Mouse (Mus musculus) midbrain, embryonic 14.5 days (tissue): Measurements from ENCODE around the gene Kprp. TPM values are rescaled to one million over a fixed set of nuclear protein-coding genes. Genes with fewer than 3 reads are reported as not detected.

Source experiments
- ATAC-seq: fragments of 200-750 bp; cut with Nextera tagmentation; 2 replicates; pipeline ENCODE4 v1.8.0; 2017; ENCODE audit warnings: moderate number of reproducible peaks, moderate library complexity; ENCODE audit not compliant: low FRiP score, low TSS enrichment
- DNase-seq: peaks from one replicate; pipeline ENCODE4 v3.0.0-alpha.2; 2015
- H3K27ac ChIP-seq: fragments of 300-500 bp; sonication (generic); replicated peaks from 2 replicates; pipeline ENCODE4 v1.5.1; 2014; ENCODE audit warnings: mild to moderate bottlenecking, low read depth, low read length, moderate library complexity
- H3K27me3 ChIP-seq: fragments of 300-500 bp; sonication (generic); 2 replicates; pipeline ENCODE4 v1.6.1; 2014; ENCODE audit warnings: low read length, control low read depth, mixed read lengths; ENCODE audit not compliant: control insufficient read depth, insufficient read depth
- H3K36me3 ChIP-seq: fragments of 300-500 bp; sonication (generic); 2 replicates; pipeline ENCODE4 v1.6.1; 2014; ENCODE audit warnings: low read length, control low read depth; ENCODE audit not compliant: control insufficient read depth, insufficient read depth
- H3K4me1 ChIP-seq: fragments of 300-500 bp; sonication (generic); 2 replicates; pipeline ENCODE4 v1.6.1; 2014; ENCODE audit warnings: mild to moderate bottlenecking, antibody characterized with exemption, low read length, control low read depth; ENCODE audit not compliant: control insufficient read depth, insufficient read depth
- H3K4me2 ChIP-seq: fragments of 300-500 bp; sonication (generic); 2 replicates; pipeline ENCODE4 v1.6.1; 2014; ENCODE audit warnings: mild to moderate bottlenecking, low read length, moderate library complexity
- H3K4me3 ChIP-seq: fragments of 300-500 bp; sonication (generic); replicated peaks from 2 replicates; pipeline ENCODE4 v1.5.1; 2014; ENCODE audit warnings: low read depth, low read length
- H3K9ac ChIP-seq: fragments of 300-500 bp; sonication (generic); replicated peaks from 2 replicates; pipeline ENCODE4 v1.6.1; 2014; ENCODE audit warnings: mild to moderate bottlenecking, low read length, moderate library complexity
- H3K9me3 ChIP-seq: fragments of 300-500 bp; sonication (generic); 2 replicates; pipeline ENCODE4 v1.6.1; 2016; ENCODE audit warnings: low read length, control low read depth, mixed read lengths; ENCODE audit not compliant: control insufficient read depth
- WGBS: fragments of 180-500 bp; shearing (Covaris S2); extraction: QIAGEN DNeasy Blood & Tissue Kit; methylation state at CpG from one replicate; pipeline ENCODE4 v1.1.7; 2014; 5-methylcytosine and 5-hydroxymethylcytosine counted together
- polyA plus RNA-seq: library from polyadenylated mRNA; unstranded; fragments of >200 nt; fragmentation: Nextera tagmentation; extraction: Ambion mirVana; gene quantifications from 2 replicates; pipeline ENCODE4 v1.2.1, GENCODE M21; 2014

Kprp gene
- polyA plus RNA-seq, 1 experiment from 2014 or later = not detected

DNA sequence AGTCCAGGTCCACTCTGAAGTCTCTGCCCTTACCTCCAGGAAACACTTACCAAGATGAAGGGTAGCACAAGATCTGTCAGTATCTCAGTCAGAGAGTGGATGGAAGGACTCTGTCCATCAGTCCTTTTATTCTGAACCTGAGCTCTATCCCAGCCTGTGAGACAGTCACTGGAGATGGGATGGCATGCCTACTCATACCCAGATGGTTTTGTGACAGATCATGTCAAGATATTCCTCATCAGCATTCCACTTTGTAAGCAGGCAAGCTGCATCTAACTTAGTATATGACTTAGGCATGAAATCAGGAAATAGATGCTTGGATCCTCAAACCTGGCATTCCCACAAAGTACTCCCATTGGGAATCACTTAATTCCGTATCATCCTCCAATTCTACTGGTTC, 48.2 kb downstream of the Kprp start, which contains the start of gene Lce1i:
Gene Lce1i, minus strand, starts transcription at position 101 of the 400 bp plus-strand sequence.
- no peak within 1 kb of the TSS for H3K27ac ChIP-seq
- ATAC-seq = no peak
- H3K9ac ChIP-seq = no peak within 1 kb of the TSS
- no peaks in the 10 kb centered on the region for H3K4me1 ChIP-seq
- 77% methylated on average over 1 of the region's 1 CpGs for WGBS
- no peaks in the 10 kb centered on the region for H3K36me3 ChIP-seq
- no peak for DNase-seq
- no peak within 1 kb of the TSS for H3K4me3 ChIP-seq
- no peaks in the 10 kb centered on the region for H3K9me3 ChIP-seq
- H3K4me2 ChIP-seq = no peak within 1 kb of the TSS
- no peaks in the 10 kb centered on the region for H3K27me3 ChIP-seq

Other genes with a start within 250 kb of the Kprp start
- gene Smcp, start 238.2 kb downstream of the Kprp start, polyA plus RNA-seq = not detected in 2 replicates
- not detected in 2 replicates for gene 2210017I01Rik, start 219.8 kb downstream of the Kprp start, polyA plus RNA-seq
- gene Lce6a, start 205.6 kb downstream of the Kprp start, polyA plus RNA-seq = not detected in 2 replicates
- not detected in 2 replicates for gene Lce1a1, start 178.9 kb downstream of the Kprp start, polyA plus RNA-seq
- gene Lce1b, start 170.3 kb downstream of the Kprp start, polyA plus RNA-seq = not detected in 2 replicates
- not detected in 2 replicates for gene Lce1a2, start 156.9 kb downstream of the Kprp start, polyA plus RNA-seq
- not detected in 2 replicates for gene Lce1c, start 148.0 kb downstream of the Kprp start, polyA plus RNA-seq
- gene Lce1d, start 140.0 kb downstream of the Kprp start, polyA plus RNA-seq = not detected in 2 replicates
- not detected in 2 replicates for gene Lce1e, start 118.2 kb downstream of the Kprp start, polyA plus RNA-seq
- gene Lce1f, start 106.9 kb downstream of the Kprp start, polyA plus RNA-seq = not detected in 2 replicates
- gene Gm38119, start 88.2 kb downstream of the Kprp start, polyA plus RNA-seq = not detected in 2 replicates
- gene Lce1g, start 74.9 kb downstream of the Kprp start, polyA plus RNA-seq = not detected in 2 replicates
- not detected in 2 replicates for gene Lce1h, start 62.2 kb downstream of the Kprp start, polyA plus RNA-seq
- not detected in 2 replicates for gene Lce1i, start 48.3 kb downstream of the Kprp start, polyA plus RNA-seq
- gene Lce1j, start 36.7 kb downstream of the Kprp start, polyA plus RNA-seq = not detected in 2 replicates
- gene Lce1k, start 19.4 kb downstream of the Kprp start, polyA plus RNA-seq = not detected in 2 replicates
- not detected in 2 replicates for gene Lce1l, start 24.0 kb upstream of the Kprp start, polyA plus RNA-seq
- gene 2310050C09Rik, start 43.0 kb upstream of the Kprp start, polyA plus RNA-seq = not detected in 2 replicates
- gene Lce3a, start 99.0 kb upstream of the Kprp start, polyA plus RNA-seq = not detected in 2 replicates
- gene Lce3b, start 105.7 kb upstream of the Kprp start, polyA plus RNA-seq = not detected in 2 replicates
- not detected in 2 replicates for gene Lce3c, start 117.2 kb upstream of the Kprp start, polyA plus RNA-seq
- gene Lce3d, start 130.1 kb upstream of the Kprp start, polyA plus RNA-seq = not detected in 2 replicates
- gene Lce3e, start 139.8 kb upstream of the Kprp start, polyA plus RNA-seq = not detected in 2 replicates
- not detected in 2 replicates for gene Lce3f, start 165.0 kb upstream of the Kprp start, polyA plus RNA-seq
- 0.63 and 2.5 TPM in 2 replicates for gene Crct1, start 188.4 kb upstream of the Kprp start, polyA plus RNA-seq
- gene Lce1m, start 191.8 kb upstream of the Kprp start, polyA plus RNA-seq = not detected in 2 replicates
- not detected in 2 replicates for gene Gm4858, start 241.6 kb upstream of the Kprp start, polyA plus RNA-seq